Mouse (Mus musculus) midbrain, embryonic 11.5 days (tissue): Measurements from ENCODE around the gene Fxyd7. TPM values are rescaled to one million over a fixed set of nuclear protein-coding genes. Genes with fewer than 3 reads are reported as not detected.

ENCODE experiments used
- ATAC-seq: fragments of 200-750 bp; cut with Nextera tagmentation; 2 replicates; pipeline ENCODE4 v1.8.0; 2017; ENCODE audit warnings: moderate TSS enrichment, moderate library complexity; ENCODE audit not compliant: low FRiP score
- DNase-seq: peaks from one replicate; pipeline ENCODE4 v3.0.0; 2015; ENCODE audit warnings: low spot score; ENCODE audit errors: missing footprints
- H3K27ac ChIP-seq: fragments of 300-500 bp; sonication (generic); 2 replicates; pipeline ENCODE4 v1.5.1; 2014; ENCODE audit warnings: low read depth, low read length
- H3K27me3 ChIP-seq: fragments of 300-500 bp; sonication (generic); 2 replicates; pipeline ENCODE4 v1.6.1; 2014; ENCODE audit warnings: mild to moderate bottlenecking, low read length, moderate library complexity, mixed read lengths; ENCODE audit not compliant: control insufficient read depth, insufficient read depth
- H3K36me3 ChIP-seq: fragments of 300-500 bp; sonication (generic); 2 replicates; pipeline ENCODE4 v1.6.1; 2014; ENCODE audit warnings: mild to moderate bottlenecking, low read length, moderate library complexity, mixed read lengths; ENCODE audit not compliant: control insufficient read depth, insufficient read depth
- H3K4me1 ChIP-seq: fragments of 300-500 bp; sonication (generic); 2 replicates; pipeline ENCODE4 v1.6.1; 2014; ENCODE audit warnings: low read length; ENCODE audit not compliant: control insufficient read depth, insufficient read depth
- H3K4me2 ChIP-seq: fragments of 300-500 bp; sonication (generic); 2 replicates; pipeline ENCODE4 v1.6.1; 2014; ENCODE audit warnings: mild to moderate bottlenecking, moderate library complexity
- H3K4me3 ChIP-seq: fragments of 300-500 bp; sonication (generic); 2 replicates; pipeline ENCODE4 v1.5.1; 2014; ENCODE audit warnings: low read depth, low read length
- H3K9ac ChIP-seq: fragments of 300-500 bp; sonication (generic); 2 replicates; pipeline ENCODE4 v1.6.1; 2014; ENCODE audit warnings: low read length
- H3K9me3 ChIP-seq: fragments of 300-500 bp; sonication (generic); 2 replicates; pipeline ENCODE4 v1.6.1; 2016; ENCODE audit warnings: low read length; ENCODE audit not compliant: control insufficient read depth
- WGBS: fragments of 180-500 bp; shearing (Covaris S2); extraction: QIAGEN DNeasy Blood & Tissue Kit; methylation state at CpG from one replicate; pipeline ENCODE4 v1.1.7; 2014; 5-methylcytosine and 5-hydroxymethylcytosine counted together
- polyA plus RNA-seq: library from polyadenylated mRNA; unstranded; fragments of >200 nt; fragmentation: Nextera tagmentation; extraction: Ambion mirVana; gene quantifications from 2 replicates; pipeline ENCODE4 v1.2.1, GENCODE M21; 2014

Fxyd7 gene
- polyA plus RNA-seq, 1 experiment from 2014 or later: 6.2 TPM

- 80% methylated on average over 7 of the region's 7 CpGs for WGBS
- peaks cover 12% of the 10 kb centered on the region for H3K4me1 ChIP-seq
- no peak for ATAC-seq
- DNase-seq: no peak
- no peak overlapping the region for H3K27ac ChIP-seq
- H3K9ac ChIP-seq: no peak overlapping the region
- no peaks in the 10 kb centered on the region for H3K36me3 ChIP-seq
- no peak overlapping the region for H3K4me2 ChIP-seq
- H3K9me3 ChIP-seq: no peaks in the 10 kb centered on the region
- peaks cover 30% of the 10 kb centered on the region for H3K27me3 ChIP-seq
- H3K4me3 ChIP-seq: no peak overlapping the region
These were observed 5.2 kb upstream of the Fxyd7 start for GRCm38 (mm10) chr7:31056448-31056847.

GRCm38 (mm10) chr7:31055883-31056282 lies 4.6 kb upstream of the Fxyd7 start:
- Histone ChIP-seq H3K36me3 (no peaks in the 10 kb centered on the region), H3K27ac (no peak overlapping the region), H3K4me3 (no peak overlapping the region), H3K27me3 (peaks cover 36% of the 10 kb centered on the region), H3K9me3 (no peaks in the 10 kb centered on the region), H3K9ac (no peak overlapping the region), H3K4me2 (no peak overlapping the region), H3K4me1 (peaks cover 17% of the 10 kb centered on the region)
- 17% methylated on average over 3 of the region's 4 CpGs for WGBS
- ATAC-seq (no peak), DNase-seq (no peak)

- Histone ChIP-seq H3K27me3 (peaks cover 41% of the 10 kb centered on the region), H3K9ac (no peak overlapping the region), H3K27ac (no peak overlapping the region), H3K36me3 (no peaks in the 10 kb centered on the region), H3K4me1 (peaks cover 20% of the 10 kb centered on the region), H3K9me3 (no peaks in the 10 kb centered on the region), H3K4me2 (no peak overlapping the region), H3K4me3 (no peak overlapping the region)
- no peak for DNase-seq
- ATAC-seq: no peak
- 4% methylated on average over 10 of the region's 10 CpGs for WGBS
These were observed 4.1 kb upstream of the Fxyd7 start for GRCm38 (mm10) chr7:31055354-31055824.

- Histone ChIP-seq H3K4me1 (peaks cover 26% of the 10 kb centered on the region), H3K9ac (no peak overlapping the region), H3K9me3 (no peaks in the 10 kb centered on the region), H3K27me3 (peaks cover 47% of the 10 kb centered on the region), H3K27ac (no peak overlapping the region), H3K36me3 (no peaks in the 10 kb centered on the region), H3K4me3 (no peak overlapping the region), H3K4me2 (no peak overlapping the region)
- WGBS: 40% methylated on average over 11 of the region's 11 CpGs
- no peak for DNase-seq
- ATAC-seq: no peak
These were observed 3.5 kb upstream of the Fxyd7 start for GRCm38 (mm10) chr7:31054661-31055320.

- no peaks in the 10 kb centered on the region for H3K36me3 ChIP-seq
- DNase-seq (no peak), ATAC-seq (no peak)
- H3K4me3 ChIP-seq: no peak overlapping the region
- H3K4me2 ChIP-seq: no peak overlapping the region
- no peak overlapping the region for H3K27ac ChIP-seq
- 36% methylated on average over 10 of the region's 10 CpGs for WGBS
- H3K9ac ChIP-seq: no peak overlapping the region
- H3K27me3 ChIP-seq: peaks cover 53% of the 10 kb centered on the region
- no peaks in the 10 kb centered on the region for H3K9me3 ChIP-seq
- H3K4me1 ChIP-seq: peaks cover 32% of the 10 kb centered on the region
These were observed 2.7 kb upstream of the Fxyd7 start for GRCm38 (mm10) chr7:31053882-31054447.

GRCm38 (mm10) chr7:31052636-31053434 lies 1.6 kb upstream of the Fxyd7 start:
- H3K9me3 ChIP-seq: no peaks in the 10 kb centered on the region
- peak; percentile 13 for ATAC-seq
- H3K9ac ChIP-seq: no peak overlapping the region; the same call in 1 of the 2 replicates
- H3K27ac ChIP-seq: no peak overlapping the region
- H3K4me3 ChIP-seq: no peak overlapping the region
- H3K27me3 ChIP-seq: peaks cover 53% of the 10 kb centered on the region
- H3K36me3 ChIP-seq: no peaks in the 10 kb centered on the region
- H3K4me1 ChIP-seq: peaks cover 32% of the 10 kb centered on the region
- no peak for DNase-seq
- 1% methylated on average over 34 of the region's 34 CpGs for WGBS
- peak overlapping the region; percentile 15 for H3K4me2 ChIP-seq

- no peaks in the 10 kb centered on the region for H3K9me3 ChIP-seq
- peaks cover 32% of the 10 kb centered on the region for H3K4me1 ChIP-seq
- H3K27me3 ChIP-seq: peaks cover 53% of the 10 kb centered on the region
- DNase-seq (no peak), ATAC-seq (no peak)
- no peaks in the 10 kb centered on the region for H3K36me3 ChIP-seq
- H3K27ac ChIP-seq: no peak overlapping the region
- H3K9ac ChIP-seq: no peak overlapping the region
- H3K4me3 ChIP-seq: no peak overlapping the region
- peak overlapping the region; percentile 15 for H3K4me2 ChIP-seq
- 3% methylated on average over 22 of the region's 22 CpGs for WGBS
These were observed 976 bp upstream of the Fxyd7 start for GRCm38 (mm10) chr7:31052251-31052635.

GRCm38 (mm10) chr7:31050921-31051320 lies 346 bp downstream of the Fxyd7 start:
- 2% methylated on average over 9 of the region's 9 CpGs for WGBS
- H3K9ac ChIP-seq: no peak overlapping the region
- H3K36me3 ChIP-seq: no peaks in the 10 kb centered on the region
- ATAC-seq (0 out of 2 replicates have a peak, but pooled peaks have one; percentile 18), DNase-seq (no peak)
- H3K27ac ChIP-seq: no peak overlapping the region
- no peaks in the 10 kb centered on the region for H3K9me3 ChIP-seq
- peaks cover 53% of the 10 kb centered on the region for H3K27me3 ChIP-seq
- H3K4me1 ChIP-seq: peaks cover 32% of the 10 kb centered on the region
- peak overlapping the region; percentile 5 for H3K4me2 ChIP-seq
- peak overlapping the region; percentile 2 for H3K4me3 ChIP-seq

- peaks cover 31% of the 10 kb centered on the region for H3K4me1 ChIP-seq
These were observed 780 bp downstream of the Fxyd7 start for GRCm38 (mm10) chr7:31050487-31050886.

More at GRCm38 (mm10) chr7:31050487-31050886, 780 bp downstream of the Fxyd7 start:
- DNase-seq (no peak), ATAC-seq (no peak)
- peak overlapping the region; percentile 36 for H3K4me2 ChIP-seq
- no peak overlapping the region; the same call in 1 of the 2 replicates for H3K9ac ChIP-seq
- WGBS: 6% methylated on average over 6 of the region's 6 CpGs
- no peaks in the 10 kb centered on the region for H3K36me3 ChIP-seq
- H3K27me3 ChIP-seq: peaks cover 53% of the 10 kb centered on the region
- H3K4me3 ChIP-seq: peak overlapping the region; percentile 11
- no peak overlapping the region for H3K27ac ChIP-seq
- H3K9me3 ChIP-seq: no peaks in the 10 kb centered on the region
